Mouse (Mus musculus) thymus, adult 18-20 months (tissue): Measurements from ENCODE around the gene Nxph4.

Experiments used
- DNase-seq, 2 experiments: peaks; one replicate each; pipeline ENCODE4 v3.0.0; 2022; ENCODE audit warnings: mixed read lengths in 2 of 2

Nxph4 gene

DNA sequence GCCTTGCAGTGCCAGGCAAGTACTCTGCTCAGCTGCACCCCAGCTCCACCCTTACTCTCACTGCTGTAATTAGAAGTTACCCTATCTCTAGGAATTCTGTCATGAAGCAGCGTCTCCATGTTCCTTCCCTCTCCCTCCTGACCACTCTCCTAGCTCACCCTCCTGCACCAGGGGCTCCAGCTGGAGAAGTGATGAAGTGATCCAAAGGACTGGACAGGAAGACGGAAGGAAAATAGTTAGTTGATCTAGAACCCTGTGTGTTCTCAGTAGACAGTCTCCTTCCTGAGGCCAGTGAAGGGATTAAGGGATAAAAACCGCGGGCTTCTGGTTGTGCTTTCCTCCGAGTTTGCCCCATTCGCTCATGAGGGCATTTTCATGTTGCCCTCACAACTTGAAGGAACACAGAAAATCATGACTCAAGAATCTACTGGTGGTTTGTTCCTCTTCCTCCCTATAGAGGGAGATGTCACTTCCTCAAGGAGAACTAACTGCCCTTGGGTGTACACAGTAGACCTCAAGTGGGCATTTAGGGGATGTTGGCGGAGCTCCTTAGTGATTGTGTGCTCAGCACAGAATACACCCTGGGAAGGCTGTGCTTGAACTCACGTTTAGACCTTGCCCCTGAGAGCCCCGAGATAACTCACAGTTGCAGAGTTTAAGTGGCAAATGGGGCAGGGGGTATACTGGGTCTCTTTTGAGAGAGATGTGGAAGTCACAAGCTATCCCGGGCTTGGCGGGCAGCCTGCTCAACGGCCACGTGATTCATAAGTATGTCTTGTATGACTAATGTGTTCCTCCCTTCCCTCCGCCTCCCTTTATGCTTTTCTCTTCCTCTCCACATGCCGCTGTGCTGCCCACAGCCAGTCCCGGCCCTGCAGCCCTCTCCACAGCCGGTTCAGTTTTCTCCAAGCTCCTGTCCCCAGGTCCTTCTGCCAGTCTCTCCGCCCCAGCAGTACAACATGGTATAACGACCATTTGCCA lies 53.2 kb downstream of the Nxph4 start:
- DNase-seq: no peak

GRCm38 (mm10) chr10:127479131-127479530 lies 55.2 kb downstream of the Nxph4 start:
- DNase-seq: no peak

GRCm38 (mm10) chr10:127477301-127477700 lies 57.1 kb downstream of the Nxph4 start:
- no peak for DNase-seq

GRCm38 (mm10) chr10:127476541-127476940 lies 57.8 kb downstream of the Nxph4 start:
- no peak for DNase-seq
